Mouse (Mus musculus) brain, adult 2 months (tissue): ENCODE measurements at regions not wholly inside any gene's neighbourhood (a gene's known extent, or its start where the extent isn't known, plus 50 kb on each side); places are given as distances from the start of the nearest gene placed in this dataset.

ENCODE experiments used
- DNase-seq: peaks from one replicate; pipeline ENCODE4 v3.0.0; 2011; ENCODE audit warnings: low read depth, low spot score

DNA sequence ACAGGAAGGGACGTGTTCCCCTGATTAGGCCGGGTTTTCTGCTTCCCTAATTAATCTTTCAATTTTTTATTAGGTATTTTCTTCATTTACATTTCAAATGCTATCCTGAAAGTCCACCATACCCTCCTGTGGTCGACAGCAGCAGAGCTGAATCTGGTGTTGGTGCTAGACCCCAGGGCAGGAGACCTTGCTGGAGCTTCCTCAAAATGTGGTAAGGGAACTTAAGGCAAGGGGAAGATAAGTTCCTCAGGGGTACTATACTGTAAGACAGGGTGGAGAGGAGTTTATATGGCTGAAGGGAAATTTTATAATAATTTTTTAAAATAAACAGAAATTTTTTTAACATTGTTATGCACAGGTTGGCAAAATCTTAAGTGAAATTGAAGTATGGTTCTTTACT is 806.5 kb upstream of the Edil3 start:
- no peak for DNase-seq

DNA sequence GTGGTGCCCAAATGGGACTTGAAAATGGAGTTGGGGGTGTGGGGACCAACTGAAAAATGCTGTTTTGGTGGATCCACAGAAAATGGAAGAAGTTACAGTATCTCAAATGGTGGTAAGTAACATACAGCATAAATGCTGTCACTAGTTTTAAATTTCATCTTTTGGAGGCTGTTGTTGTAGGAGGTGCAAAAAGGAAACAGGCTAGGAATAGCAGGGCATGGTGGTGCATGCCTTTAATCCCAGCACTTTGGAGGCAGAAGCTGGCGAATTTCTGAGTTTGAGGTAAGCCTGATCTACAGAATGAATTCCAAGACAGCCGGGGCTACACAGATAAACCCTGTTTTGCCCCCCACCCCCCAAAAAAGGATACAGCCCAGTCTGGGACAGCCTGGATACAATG is 794.8 kb upstream of the Edil3 start:
- DNase-seq, result peak; percentile 52
